Mouse (Mus musculus) kidney, adult 8-10 months (tissue): ENCODE results near the gene Muc4.
A peak's percentile ranks its signal among the peaks of the same experiment; 100 is the strongest.

ENCODE experiments used
- DNase-seq, 2 experiments: peaks; one replicate each; pipeline ENCODE4 v3.0.0; 2022

Muc4 gene

GRCm38 (mm10) chr16:32735586-32735985, at the start of gene Muc4:
Gene Muc4 (plus strand): TSS chr16:32735886.
- DNase-seq, result no peak

DNA sequence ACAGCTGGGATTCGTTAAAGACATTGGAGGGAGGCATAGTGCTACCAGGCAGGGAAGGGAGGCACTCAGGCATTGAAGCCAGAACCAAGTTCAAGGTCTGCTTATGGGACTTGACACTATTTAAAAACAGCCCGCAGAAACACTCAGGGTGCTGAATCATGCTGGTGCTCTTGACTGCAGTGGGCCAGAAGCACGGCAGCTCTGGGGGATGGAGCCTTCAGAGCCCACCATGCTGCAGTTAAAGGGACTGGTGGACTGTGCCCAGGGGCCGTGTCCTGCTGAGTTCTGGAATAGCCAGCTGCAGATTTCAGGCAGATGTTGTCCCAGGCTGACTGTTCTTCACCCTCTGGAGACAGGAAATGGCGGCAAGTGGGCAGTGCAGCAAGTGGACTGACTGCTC, 49.7 kb upstream of the Muc4 start:
- no peak for DNase-seq

GRCm38 (mm10) chr16:32687221-32687620, 48.5 kb upstream of the Muc4 start:
- DNase-seq, result no peak

DNA sequence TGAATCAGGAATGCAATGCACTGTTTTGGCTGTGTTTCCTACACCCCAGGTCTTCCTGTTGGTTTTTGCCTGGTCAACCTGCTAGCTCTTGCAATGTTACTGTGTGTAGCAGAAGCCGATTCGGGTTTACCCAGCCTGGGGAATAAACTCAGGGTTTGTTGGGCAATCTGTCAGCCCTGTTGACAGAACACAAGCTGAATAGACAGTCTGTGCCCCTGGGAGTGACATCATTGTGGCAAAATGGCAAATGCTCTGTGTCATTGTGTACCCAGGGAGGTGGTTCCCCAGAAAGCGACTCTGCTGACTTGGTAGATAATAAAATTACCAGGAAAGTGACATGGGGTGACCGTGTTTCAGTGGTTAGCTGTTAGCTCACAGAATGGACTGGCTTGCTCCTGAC, 46.9 kb upstream of the Muc4 start:
- no peak for DNase-seq

DNA sequence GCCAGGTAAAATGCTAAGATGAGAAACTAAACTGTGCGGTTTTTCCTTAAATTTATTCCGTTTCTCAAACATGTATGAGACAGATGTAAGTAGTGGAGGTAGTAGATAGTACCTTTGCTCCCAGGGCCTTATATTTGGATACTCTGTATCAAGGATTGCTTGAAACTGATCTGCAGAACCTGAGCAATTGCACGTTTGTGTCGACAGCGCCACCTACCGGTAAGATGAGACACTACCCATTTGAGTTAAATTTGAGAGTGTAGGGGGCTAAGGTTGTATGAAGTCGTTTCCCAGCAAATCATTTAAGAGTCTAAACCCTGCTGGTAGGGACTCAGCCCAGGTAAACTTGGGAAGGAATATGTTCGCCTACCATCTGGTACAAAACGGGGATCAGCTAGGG, 46.2 kb upstream of the Muc4 start:
- DNase-seq, result peak in 1 of 2 experiments; percentile 62

DNA sequence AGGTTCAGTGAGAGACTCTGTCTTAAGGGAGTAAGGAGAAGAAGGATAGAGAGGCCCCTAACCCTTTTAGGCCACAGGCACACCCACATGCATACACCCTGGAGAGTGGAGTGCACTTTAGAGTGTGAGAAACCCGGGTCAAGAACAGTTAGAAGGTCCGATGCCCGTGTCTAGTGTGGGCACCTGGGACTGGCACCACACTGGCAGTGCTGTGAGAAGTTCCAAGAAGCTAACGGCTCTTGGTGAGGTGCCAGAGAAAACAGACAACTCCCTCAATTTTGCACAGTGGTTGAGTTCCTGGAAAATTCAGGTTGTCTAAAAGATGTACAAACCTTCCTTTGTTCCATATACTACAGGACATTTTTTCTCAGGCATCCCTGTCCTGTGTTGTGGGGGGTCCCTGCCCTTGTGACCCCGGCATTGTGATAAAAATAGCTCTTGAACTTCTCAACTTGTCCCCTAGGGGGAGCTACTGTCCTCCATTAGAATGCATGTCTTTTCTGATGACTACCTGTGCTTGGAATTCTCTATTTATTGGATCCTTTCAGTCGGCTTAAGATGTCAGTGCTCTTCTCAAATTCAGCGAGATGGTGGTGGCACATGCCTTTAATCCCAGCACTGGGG, 38.7 kb upstream of the Muc4 start:
- peak in 1 of 2 experiments; percentile 34 for DNase-seq

DNA sequence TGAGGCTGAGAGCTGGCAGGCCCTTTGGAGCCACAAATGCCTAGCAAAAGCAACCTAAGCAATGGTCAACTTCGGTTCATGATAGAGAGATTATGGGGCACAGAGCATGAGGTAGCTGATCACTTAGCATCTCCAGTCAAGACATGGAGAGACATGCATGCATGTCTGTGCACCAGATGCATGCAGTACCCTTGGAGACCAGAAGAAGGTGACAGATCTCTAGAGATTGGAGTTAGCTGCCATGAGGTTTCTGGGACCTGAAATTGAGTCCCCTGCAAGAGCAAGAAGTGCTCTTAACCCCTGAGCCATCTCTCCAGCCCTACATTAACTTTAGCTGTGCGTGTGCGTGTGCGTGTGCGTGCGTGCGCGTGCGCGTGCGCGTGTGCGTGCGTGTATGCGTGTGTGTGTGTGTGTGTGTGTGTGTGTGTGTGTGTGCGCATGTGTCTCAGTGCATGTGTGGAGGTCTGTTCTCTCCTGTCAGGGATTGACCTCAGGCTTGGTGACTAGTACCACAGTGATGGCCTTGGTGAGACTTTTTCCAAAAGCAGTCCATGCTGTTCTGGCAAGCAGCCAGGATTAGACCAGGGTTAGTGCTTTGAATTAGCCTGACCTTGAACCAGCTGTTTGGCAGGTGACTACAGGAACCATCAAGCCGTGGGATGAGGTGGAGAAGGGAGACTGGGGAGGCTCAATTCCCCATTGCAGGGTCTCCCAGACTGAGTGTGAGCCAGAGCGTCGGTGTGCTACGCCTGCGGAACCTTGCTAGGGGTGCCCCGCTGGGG, 37.8 kb upstream of the Muc4 start:
- peak in 1 of 2 experiments; percentile 23 for DNase-seq

DNA sequence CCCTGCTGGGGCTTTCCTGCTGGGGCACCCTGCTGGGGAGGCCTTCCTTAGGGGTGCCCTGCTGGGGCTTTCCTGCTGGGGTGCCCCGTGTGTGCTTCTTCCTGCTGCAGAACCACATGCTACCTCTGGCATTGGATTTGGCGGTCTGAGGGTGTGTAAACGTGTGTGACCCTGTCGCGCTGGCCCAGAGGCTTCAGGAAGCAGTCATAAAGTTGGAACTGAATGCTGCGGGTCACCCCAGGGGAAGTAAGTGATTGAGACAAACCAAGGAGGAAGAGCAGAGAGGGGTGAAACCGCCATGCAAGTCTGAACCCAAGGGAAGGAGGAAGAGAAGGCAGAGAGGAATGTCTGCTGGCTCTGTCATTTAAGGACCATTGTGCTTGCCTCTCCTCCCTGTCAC, 37.1 kb upstream of the Muc4 start:
- DNase-seq, result no peak

GRCm38 (mm10) chr16:32703312-32703912, 32.3 kb upstream of the Muc4 start:
- no peak for DNase-seq

GRCm38 (mm10) chr16:32705606-32706005, 30.1 kb upstream of the Muc4 start:
- DNase-seq, result no peak

DNA sequence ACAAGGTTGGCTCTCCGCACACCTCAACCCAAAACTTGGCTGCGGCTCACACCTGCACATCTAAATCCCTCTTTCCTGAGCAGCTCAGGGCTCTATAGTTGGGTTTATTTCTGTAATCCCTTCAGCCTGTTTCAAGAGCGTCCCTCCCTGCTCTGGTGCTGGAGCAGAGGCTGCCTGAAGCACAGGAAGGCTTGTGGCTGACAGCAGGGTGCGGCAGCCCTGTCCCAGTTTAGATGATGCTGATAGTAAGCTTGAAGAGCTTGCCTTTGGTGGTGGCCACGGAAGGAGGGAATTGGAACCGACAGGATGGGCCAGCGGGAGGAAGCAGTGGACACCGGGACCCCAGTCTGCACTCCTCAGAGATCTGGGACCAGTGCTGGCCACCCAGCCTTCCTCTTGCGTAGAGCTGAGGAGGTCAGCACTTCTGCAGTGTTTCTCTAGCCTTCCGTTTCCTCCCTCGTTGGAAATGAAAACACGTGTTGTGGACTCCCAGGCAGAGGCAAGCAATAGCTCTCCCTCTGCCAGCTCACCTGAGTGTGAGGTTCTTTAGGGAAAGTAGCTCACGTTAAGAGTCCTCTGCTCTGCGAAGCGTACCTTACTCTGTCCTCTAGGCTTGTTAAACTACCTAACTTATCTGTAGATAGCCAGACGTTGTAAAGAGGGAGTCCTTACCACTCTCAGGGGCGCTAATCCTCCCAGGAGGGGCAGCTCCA, 28.4 kb upstream of the Muc4 start:
- DNase-seq, result no peak

- no peak for DNase-seq
Observed at GRCm38 (mm10) chr16:32707824-32708456, 27.7 kb upstream of the Muc4 start.

DNA sequence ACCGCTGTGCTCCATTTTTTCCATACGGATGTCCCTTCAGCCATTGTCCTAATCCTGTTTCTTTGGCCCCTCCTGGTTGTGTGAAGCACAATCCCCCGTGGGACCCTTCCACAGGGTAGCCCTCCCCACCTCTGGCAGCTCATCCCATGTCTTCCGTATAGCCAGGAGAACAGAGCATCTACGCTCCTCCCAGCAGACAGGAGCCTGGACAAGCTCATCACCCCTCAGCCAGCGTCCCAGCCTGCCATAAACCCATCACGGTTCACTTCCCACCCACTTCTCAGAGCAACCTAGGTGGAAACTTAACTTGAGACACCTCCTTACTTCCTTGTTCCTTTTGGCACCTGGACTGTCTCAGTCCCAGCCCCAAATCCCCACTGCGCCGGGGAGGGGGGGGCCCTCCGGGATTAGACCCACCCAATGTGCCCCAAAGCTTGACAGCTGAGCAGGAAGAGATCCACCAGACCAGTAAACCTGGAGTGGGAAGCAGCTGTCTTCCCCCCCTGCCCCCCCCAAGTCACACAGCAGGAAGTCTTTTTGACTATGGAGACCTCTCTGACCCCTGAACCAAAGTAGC, 27.1 kb upstream of the Muc4 start:
- no peak for DNase-seq

DNA sequence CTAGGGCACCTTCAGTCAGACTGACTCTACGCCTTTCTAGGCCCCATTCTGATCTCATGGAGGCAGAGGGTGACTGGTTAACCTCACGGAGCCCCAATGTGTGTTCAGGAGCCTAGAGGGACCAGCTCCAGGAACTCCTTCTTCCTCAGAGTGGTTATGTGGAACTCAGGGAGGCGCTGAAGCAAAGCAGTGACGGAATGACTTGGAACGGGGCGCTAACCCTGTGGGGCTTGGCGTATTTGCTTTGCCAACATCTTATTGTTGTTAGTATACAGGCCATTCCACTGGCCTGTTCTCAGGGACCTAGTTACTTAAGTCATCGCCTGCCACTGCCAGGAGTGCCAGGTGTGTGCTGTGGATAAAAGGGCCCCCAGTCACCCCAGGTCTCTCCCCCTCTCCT, 26.6 kb upstream of the Muc4 start:
- no peak for DNase-seq

DNA sequence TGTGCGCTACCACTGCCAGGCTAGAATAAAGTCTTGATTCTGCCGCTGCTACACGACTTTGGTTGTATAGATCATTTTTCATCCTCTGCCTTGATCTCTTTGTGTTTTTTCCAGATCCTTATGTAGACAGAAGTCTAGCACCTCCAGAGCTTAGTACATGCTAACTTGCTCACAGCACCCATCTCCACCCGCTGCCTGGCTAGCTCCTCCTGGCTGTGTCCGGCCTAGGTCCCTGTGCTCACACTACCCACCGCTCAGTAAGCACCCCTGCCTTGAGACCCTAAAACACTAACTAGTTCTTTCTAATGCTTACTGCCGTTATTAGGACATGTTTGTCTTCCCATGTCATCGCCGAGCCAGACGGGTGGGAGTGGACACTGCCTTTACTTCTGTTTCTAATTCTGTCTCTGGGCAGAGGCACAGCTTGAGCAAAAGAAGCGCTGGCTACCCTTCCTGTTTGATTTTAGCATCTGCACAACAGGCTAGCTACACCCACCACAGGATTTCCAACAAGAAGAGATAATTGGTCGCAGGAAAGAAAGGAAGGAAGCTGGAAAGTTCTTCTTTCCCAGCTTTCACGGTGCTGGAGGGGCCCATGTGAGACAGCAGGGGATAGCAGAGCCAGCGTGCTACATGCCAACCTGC, 25.1 kb upstream of the Muc4 start:
- no peak for DNase-seq

GRCm38 (mm10) chr16:32712202-32712601, 23.5 kb upstream of the Muc4 start:
- no peak for DNase-seq

GRCm38 (mm10) chr16:32713556-32713955, 22.1 kb upstream of the Muc4 start:
- DNase-seq, result no peak

- DNase-seq, result no peak
Observed at GRCm38 (mm10) chr16:32715364-32715763, 20.3 kb upstream of the Muc4 start.

GRCm38 (mm10) chr16:32723163-32723562, 12.5 kb upstream of the Muc4 start:
- no peak for DNase-seq

DNA sequence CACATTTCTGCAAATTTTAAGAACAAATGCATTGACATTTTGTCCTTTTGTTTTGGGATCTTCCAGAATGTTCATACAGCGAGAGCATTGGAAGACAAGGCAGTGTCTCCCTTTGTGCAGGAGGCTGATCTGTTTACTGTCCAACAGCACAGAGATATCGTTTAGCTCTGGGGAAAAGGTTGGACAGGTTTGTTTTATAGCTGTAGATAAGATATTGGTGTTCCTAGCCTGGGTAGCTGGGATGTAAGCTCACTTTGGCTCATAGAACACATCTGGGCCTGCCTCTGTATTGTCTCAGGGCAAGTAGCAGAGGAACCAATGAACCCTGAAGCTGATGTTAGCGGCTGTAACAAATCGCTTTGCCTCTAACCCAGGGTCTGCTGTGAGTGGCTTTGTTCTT, 11.9 kb upstream of the Muc4 start:
- DNase-seq, result no peak

- DNase-seq, result no peak
Observed at GRCm38 (mm10) chr16:32724259-32724658, 11.4 kb upstream of the Muc4 start.

- no peak for DNase-seq
Observed at GRCm38 (mm10) chr16:32726501-32726900, 9.2 kb upstream of the Muc4 start.
